ENCODE assay signal across 8 mouse cellular contexts in genomic region chr3:58525652-58526407, GRCm38 (mm10). TPM values are rescaled to one million over a fixed set of nuclear protein-coding genes. Genes with fewer than 3 reads are reported as not detected.
DNase-seq lines count a peak whose midpoint lies in the region; ATAC-seq and TF ChIP-seq lines count a peak whose summit lies in the region.

Gene Eif2a (plus strand): TSS chr3:58525821.
Gene Serp1 (minus strand): TSS chr3:58525892.

- H3K27ac ChIP-seq in MEL (ENCODE audit: control insufficient read depth, low read depth, low read length): peak within 1 kb of the TSS; percentile 79
- H3K27ac ChIP-seq in cerebellum, adult 2 months (ENCODE audit: insufficient read depth, low read length): peak within 1 kb of the TSS; percentile 40
- peak within 1 kb of the TSS; percentile 93 for H3K27ac ChIP-seq in forebrain, postnatal 0 days (ENCODE audit: low read depth, low read length)
- H3K27ac ChIP-seq in lung, embryonic 15.5 days: peak within 1 kb of the TSS; percentile 85

- peaks cover 3 to 10% of the 10 kb centered on the region in 2 experiments; a peak in 3 of 4 replicates for H3K4me1 ChIP-seq in MEL (ENCODE audit: control insufficient read depth in 1 of 2, insufficient read depth in 2 of 2, low read length in 2 of 2)
- H3K4me1 ChIP-seq in cerebellum, adult 2 months (ENCODE audit: control insufficient read depth, insufficient read depth, low read length): no peaks in the 10 kb centered on the region; the same call in 1 of the 2 replicates
- peaks cover 9% of the 10 kb centered on the region; the same call in 1 of the 2 replicates for H3K4me1 ChIP-seq in forebrain, postnatal 0 days (ENCODE audit: insufficient read depth)
- H3K4me1 ChIP-seq in lung, embryonic 15.5 days: peaks cover 18% of the 10 kb centered on the region

- H3K4me3 ChIP-seq in MEL (ENCODE audit: control insufficient read depth in 1 of 2, insufficient read depth in 1 of 2, low read depth in 2 of 2, low read length in 2 of 2): peak within 1 kb of the TSS; percentile 90 to 94
- peak within 1 kb of the TSS; percentile 91 for H3K4me3 ChIP-seq in cerebellum, adult 2 months (replicated peaks; ENCODE audit: insufficient read depth, low read depth, low read length)
- peak within 1 kb of the TSS; percentile 92 for H3K4me3 ChIP-seq in forebrain, postnatal 0 days (ENCODE audit: low read depth, low read length)
- H3K4me3 ChIP-seq in lung, embryonic 15.5 days: peak within 1 kb of the TSS; percentile 72

- peak within 1 kb of the TSS; percentile 80 for H3K4me2 ChIP-seq in forebrain, postnatal 0 days (ENCODE audit: low read depth)
- H3K4me2 ChIP-seq in lung, embryonic 15.5 days: peak within 1 kb of the TSS; percentile 59

- peak; percentile 68 to 94 for TF ChIP-seq POLR2A in MEL (IDR thresholded peaks at IDR 0.05; ENCODE audit: control insufficient read depth in 1 of 2, insufficient read depth in 1 of 2, low read depth in 1 of 2, low read length in 2 of 2, poor library complexity in 1 of 2)
- peak; percentile 54; the same call in 1 of the 2 replicates for TF ChIP-seq POLR2A in cerebellum, adult 2 months (IDR thresholded peaks at IDR 0.05; ENCODE audit: borderline replicate concordance, insufficient read depth, low read length)

- under 1% methylated on average over 57 of the region's 57 CpGs for WGBS in cerebellum, adult 2 months
- WGBS in forebrain, postnatal 0 days: under 1% methylated on average over 56 of the region's 57 CpGs
- under 1% methylated on average over 57 of the region's 57 CpGs for WGBS in lung, embryonic 15.5 days

- no peak for TF ChIP-seq EP300 in MEL (IDR thresholded peaks at IDR 0.05; ENCODE audit: low read depth in 1 of 2, low read length in 2 of 2)

- no peak for TF ChIP-seq CTCF in MEL (IDR thresholded peaks at IDR 0.05 in 2 of 3, conservative IDR thresholded peaks at IDR 0.05 in 1 of 3; ENCODE audit: control insufficient read depth in 1 of 3, insufficient read depth in 1 of 3, low read depth in 2 of 3, low read length in 3 of 3, poor library complexity in 1 of 3, severe bottlenecking in 1 of 3)
- TF ChIP-seq CTCF in cerebellum, adult 2 months (IDR thresholded peaks at IDR 0.05; ENCODE audit: borderline replicate concordance, insufficient read depth, low read depth, low read length): no peak
- TF ChIP-seq CTCF in forebrain, postnatal 0 days (IDR thresholded peaks at IDR 0.05; ENCODE audit: low read depth): no peak

- H3K36me3 ChIP-seq in MEL (ENCODE audit: control insufficient read depth in 1 of 2, insufficient read depth in 2 of 2, low read length in 2 of 2): peaks cover 15 to 27% of the 10 kb centered on the region in 2 experiments
- peaks cover 7% of the 10 kb centered on the region; the same call in 1 of the 2 replicates for H3K36me3 ChIP-seq in forebrain, postnatal 0 days (ENCODE audit: insufficient read depth)
- H3K36me3 ChIP-seq in lung, embryonic 15.5 days: peaks cover 19% of the 10 kb centered on the region

- no peaks in the 10 kb centered on the region for H3K27me3 ChIP-seq in MEL (ENCODE audit: control insufficient read depth in 1 of 2, insufficient read depth in 2 of 2, low read length in 2 of 2)
- H3K27me3 ChIP-seq in cerebellum, adult 2 months (ENCODE audit: control insufficient read depth, insufficient read depth, low read length): no peaks in the 10 kb centered on the region
- H3K27me3 ChIP-seq in forebrain, postnatal 0 days (ENCODE audit: insufficient read depth, low read length): no peaks in the 10 kb centered on the region
- H3K27me3 ChIP-seq in lung, embryonic 15.5 days: no peaks in the 10 kb centered on the region

- H3K79me2 ChIP-seq in MEL (ENCODE audit: control insufficient read depth, insufficient read depth, low read length, poor library complexity): peaks cover 37% of the 10 kb centered on the region

- TF ChIP-seq RAD21 in MEL (IDR thresholded peaks at IDR 0.05; ENCODE audit: low read depth, low read length): no peak

- peak within 1 kb of the TSS; percentile 95 for H3K9ac ChIP-seq in MEL (ENCODE audit: control insufficient read depth, low read depth, low read length, poor library complexity, severe bottlenecking)
- peak within 1 kb of the TSS; percentile 94 for H3K9ac ChIP-seq in forebrain, postnatal 0 days
- peak within 1 kb of the TSS; percentile 87 for H3K9ac ChIP-seq in lung, embryonic 15.5 days

- H3K9me3 ChIP-seq in MEL (replicated peaks; ENCODE audit: insufficient read depth, low read length): no peaks in the 10 kb centered on the region
- H3K9me3 ChIP-seq in forebrain, postnatal 0 days (ENCODE audit: low read length): no peaks in the 10 kb centered on the region
- no peaks in the 10 kb centered on the region for H3K9me3 ChIP-seq in lung, embryonic 15.5 days

- peak; percentile 99 for ATAC-seq in forebrain, postnatal 0 days
- ATAC-seq in lung, embryonic 15.5 days (ENCODE audit: borderline replicate concordance, extremely low read depth, low FRiP score, low TSS enrichment): peak; percentile 100

- peak; percentile 98 for DNase-seq in MEL (ENCODE audit: low read depth, low spot score)
- DNase-seq in cerebellum, adult 2 months: peak; percentile 99
- peak; percentile 99 for DNase-seq in forebrain, postnatal 0 days
- DNase-seq in heart, postnatal 4 days: peak; percentile 98
- peak; percentile 98 to 99 for DNase-seq in layer of hippocampus, adult 8-10 months (ENCODE audit: low spot score in 2 of 2)
- DNase-seq in ovary, adult 18-20 months (ENCODE audit: low spot score): peak; percentile 99
- DNase-seq in thymus, postnatal 0 days (ENCODE audit: low spot score): peak; percentile 99

TF ChIP-seq in MEL, 35 proteins besides CTCF, POLR2A, EP300 and RAD21 (continues in another document):
- TF ChIP-seq ZNF384 (IDR thresholded peaks at IDR 0.05; ENCODE audit: low read depth, low read length) (no peak), NELFE (IDR thresholded peaks at IDR 0.05; ENCODE audit: low read depth, low read length) (peak; percentile 96), TCF12 (IDR thresholded peaks at IDR 0.05; ENCODE audit: low read depth, low read length) (0 out of 2 replicates have a peak, but pooled peaks have one; percentile 37), MAFK (IDR thresholded peaks at IDR 0.05; ENCODE audit: borderline replicate concordance, low read depth, low read length) (no peak), ELF1 (IDR thresholded peaks at IDR 0.05; ENCODE audit: low read depth, low read length) (peak; percentile 83), USF1 (IDR thresholded peaks at IDR 0.05; ENCODE audit: low read depth, low read length) (peak; percentile 79), MYB (IDR thresholded peaks at IDR 0.05; ENCODE audit: low read depth, low read length) (no peak), MXI1 (IDR thresholded peaks at IDR 0.05; ENCODE audit: low read depth, low read length) (peak; percentile 90), HCFC1 (IDR thresholded peaks at IDR 0.05; ENCODE audit: low read depth, low read length) (peak; percentile 95), ETS1 (IDR thresholded peaks at IDR 0.05; ENCODE audit: low read depth, low read length) (no peak), CHD2 (IDR thresholded peaks at IDR 0.05; ENCODE audit: low read length) (peak; percentile 80), MAZ (IDR thresholded peaks at IDR 0.05; ENCODE audit: low read depth, low read length) (no peak; the same call in 1 of the 2 replicates), ZKSCAN1 (IDR thresholded peaks at IDR 0.05; ENCODE audit: low read depth, low read length) (no peak), USF2 (IDR thresholded peaks at IDR 0.05; ENCODE audit: borderline replicate concordance in 1 of 2, insufficient read depth in 1 of 2, low read depth in 1 of 2, low read length in 2 of 2) (no peak), TAL1 (IDR thresholded peaks at IDR 0.05; ENCODE audit: low read length) (no peak), TBP (IDR thresholded peaks at IDR 0.05; ENCODE audit: low read depth, low read length) (peak; percentile 81), MAX (IDR thresholded peaks at IDR 0.05; ENCODE audit: low read length) (no peak; the same call in none of the 2 replicates), MYC (IDR thresholded peaks at IDR 0.05; ENCODE audit: low read depth, low read length) (peak; percentile 78), ZMIZ1 (IDR thresholded peaks at IDR 0.05; ENCODE audit: low read depth, low read length) (peak; percentile 35; the same call in 1 of the 2 replicates), JUND (IDR thresholded peaks at IDR 0.05; ENCODE audit: low read depth, low read length) (no peak), GATA1 (IDR thresholded peaks at IDR 0.05; ENCODE audit: low read depth, low read length) (no peak), SIN3A (IDR thresholded peaks at IDR 0.05; ENCODE audit: low read length) (peak; percentile 89), POLR2AphosphoS2 (IDR thresholded peaks at IDR 0.05; ENCODE audit: low read length) (peak; percentile 90), UBTF (IDR thresholded peaks at IDR 0.05; ENCODE audit: borderline replicate concordance, insufficient read depth, low read depth, low read length) (no peak)

RNA-seq across cellular contexts. Expression of gene Eif2a, which starts in this region (rescaled TPM):
- total RNA-seq in MEL (2012; rRNA removed): 70.2 and 79.5 TPM in 2 replicates
- 100 to 1,000 TPM in 1 of 2 experiments, 10 to 100 TPM in 1; 67.3 to 192 TPM for polyA plus RNA-seq in MEL (2012; ENCODE audit: insufficient read depth in 1 of 2, insufficient read length in 2 of 2, low read depth in 1 of 2, low replicate concordance in 2 of 2, missing spikeins in 1 of 2)
- 36.9 and 37.0 TPM in 2 replicates for polyA plus RNA-seq in cerebellum, adult 2 months (2012; rRNA removed)
- 79.4 and 94.3 TPM in 2 replicates for total RNA-seq in forebrain, postnatal 0 days (2014; rRNA removed)
- polyA plus RNA-seq in forebrain, postnatal 0 days (2015; fragmentation: Nextera tagmentation; extraction: Ambion mirVana): 41.8 and 44.2 TPM in 2 replicates
- 10 to 100 TPM; 40.9 to 42.8 TPM for total RNA-seq in heart, postnatal 4 days (2021)
- 10 to 100 TPM; 48.3 to 55.8 (median 49.8) TPM for total RNA-seq in layer of hippocampus, adult 8-10 months (2022)
- polyA plus RNA-seq in lung, embryonic 15.5 days (2015; fragmentation: Nextera tagmentation; extraction: Ambion mirVana): 55.5 and 55.6 TPM in 2 replicates
- polyA plus RNA-seq in thymus, postnatal 0 days (2015; fragmentation: Nextera tagmentation; extraction: Ambion mirVana): 46.6 and 46.7 TPM in 2 replicates

RNA-seq across cellular contexts. Expression of gene Serp1, which starts in this region (rescaled TPM):
- total RNA-seq in MEL (2012; rRNA removed): 78.7 and 96.3 TPM in 2 replicates
- polyA plus RNA-seq in MEL (2012; ENCODE audit: insufficient read depth in 1 of 2, insufficient read length in 2 of 2, low read depth in 1 of 2, low replicate concordance in 2 of 2, missing spikeins in 1 of 2): 10 to 100 TPM; 80.5 to 83.8 TPM
- 22.3 and 23.4 TPM in 2 replicates for polyA plus RNA-seq in cerebellum, adult 2 months (2012; rRNA removed)
- total RNA-seq in forebrain, postnatal 0 days (2014; rRNA removed): 45.8 and 49.3 TPM in 2 replicates
- 59.5 and 64.5 TPM in 2 replicates for polyA plus RNA-seq in forebrain, postnatal 0 days (2015; fragmentation: Nextera tagmentation; extraction: Ambion mirVana)
- total RNA-seq in heart, postnatal 4 days (2021): 10 to 100 TPM; 25.6 to 26.7 TPM
- total RNA-seq in layer of hippocampus, adult 8-10 months (2022): 10 to 100 TPM; 22.5 to 25.9 (median 24.6) TPM
- polyA plus RNA-seq in lung, embryonic 15.5 days (2015; fragmentation: Nextera tagmentation; extraction: Ambion mirVana): 142 and 145 TPM in 2 replicates
- polyA plus RNA-seq in thymus, postnatal 0 days (2015; fragmentation: Nextera tagmentation; extraction: Ambion mirVana): 129 and 134 TPM in 2 replicates

Comparison
In these comparisons a context has a peak if more than half of its experiments do, and no peak if none do; other contexts are left out.
1. Peak in every context shown above with its lines: DNase-seq, ATAC-seq, H3K4me3 ChIP-seq and H3K27ac ChIP-seq.
2. H3K27ac ChIP-seq: peak in every context shown above with its lines; median percentile 93 in forebrain, postnatal 0 days; 85 in lung, embryonic 15.5 days; 79 in MEL; 40 in cerebellum, adult 2 months.